Mouse (Mus musculus) lung, postnatal 0 days (tissue): ENCODE measurements around the gene Il15. TPM values are rescaled to one million over a fixed set of nuclear protein-coding genes. Genes with fewer than 3 reads are reported as not detected.
A peak's percentile ranks its signal among the peaks of the same experiment; 100 is the strongest.

Experiments
- ATAC-seq: fragments of 200-750 bp; cut with Nextera tagmentation; 2 replicates; pipeline ENCODE4 v1.8.0; 2017; ENCODE audit warnings: moderate library complexity
- DNase-seq: peaks from one replicate; pipeline ENCODE4 v3.0.0-alpha.2; 2016; ENCODE audit warnings: low spot score
- H3K27ac ChIP-seq: fragments of 300-500 bp; sonication (generic); 2 replicates; pipeline ENCODE4 v1.5.1; 2014; ENCODE audit warnings: antibody characterized with exemption, mild to moderate bottlenecking, low read length, mixed read lengths
- H3K27me3 ChIP-seq: fragments of 300-500 bp; sonication (generic); replicated peaks from 2 replicates; pipeline ENCODE4 v1.6.1; 2014; ENCODE audit warnings: low read length, mixed read lengths; ENCODE audit not compliant: insufficient read depth
- H3K36me3 ChIP-seq: fragments of 300-500 bp; sonication (generic); 2 replicates; pipeline ENCODE4 v1.6.1; 2014; ENCODE audit warnings: low read length, mixed read lengths; ENCODE audit not compliant: insufficient read depth
- H3K4me1 ChIP-seq: fragments of 300-500 bp; sonication (generic); 2 replicates; pipeline ENCODE4 v1.6.1; 2014; ENCODE audit warnings: antibody characterized with exemption, low read depth, low read length, mixed read lengths; ENCODE audit not compliant: insufficient read depth
- H3K4me2 ChIP-seq: fragments of 300-500 bp; sonication (generic); replicated peaks from 2 replicates; pipeline ENCODE4 v1.6.1; 2014; ENCODE audit warnings: low read depth, mild to moderate bottlenecking, low read length, moderate library complexity, mixed read lengths
- H3K4me3 ChIP-seq: fragments of 300-500 bp; sonication (generic); 2 replicates; pipeline ENCODE4 v1.5.1; 2014; ENCODE audit warnings: low read depth, low read length
- H3K9ac ChIP-seq: fragments of 300-500 bp; sonication (generic); replicated peaks from 2 replicates; pipeline ENCODE4 v1.6.1; 2014; ENCODE audit warnings: low read depth, mild to moderate bottlenecking
- H3K9me3 ChIP-seq: fragments of 300-500 bp; sonication (generic); 2 replicates; pipeline ENCODE4 v1.6.1; 2016; ENCODE audit warnings: low read length, mixed read lengths
- CTCF ChIP-seq: IDR thresholded peaks from 2 replicates; pipeline ENCODE4 v1.5.1; 2016; ENCODE audit warnings: antibody characterized with exemption, mild to moderate bottlenecking
- EP300 ChIP-seq: IDR thresholded peaks from 2 replicates; pipeline ENCODE4 v1.6.1; 2016; ENCODE audit warnings: antibody characterized with exemption, mild to moderate bottlenecking, control low read depth
- WGBS: fragments of 180-500 bp; shearing (Covaris S2); extraction: QIAGEN DNeasy Blood & Tissue Kit; methylation state at CpG from one replicate; pipeline ENCODE4 v1.1.7; 2014; 5-methylcytosine and 5-hydroxymethylcytosine counted together
- polyA plus RNA-seq: library from polyadenylated mRNA; unstranded; fragments of >200 nt; fragmentation: Nextera tagmentation; extraction: Ambion mirVana; gene quantifications from 2 replicates; pipeline ENCODE4 v1.2.1, GENCODE M21; 2015

Il15 gene
- polyA plus RNA-seq, 1 experiment from 2014 or later: 12.4 TPM

DNA sequence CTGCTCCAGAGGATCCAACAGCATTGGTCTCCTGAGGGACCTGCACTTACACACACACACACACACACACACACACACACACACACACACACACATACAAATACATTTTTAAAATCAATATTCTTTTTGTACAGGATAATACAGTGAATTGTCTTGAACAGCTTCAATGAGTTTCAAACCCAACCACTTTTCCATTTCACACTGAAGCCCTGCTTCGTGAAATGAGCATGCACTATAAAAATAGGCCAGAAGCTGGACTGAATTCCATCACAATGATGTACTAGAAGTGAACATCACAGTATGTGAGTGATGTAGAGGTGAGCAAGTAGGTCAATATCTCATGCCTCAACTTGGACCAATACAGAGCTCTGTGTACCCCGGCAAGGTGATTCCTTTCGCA, 1.0 kb upstream of the Il15 start:
- Histone ChIP-seq H3K4me2 (no peak overlapping the region), H3K9ac (no peak overlapping the region), H3K36me3 (no peaks in the 10 kb centered on the region), H3K27me3 (no peaks in the 10 kb centered on the region), H3K9me3 (no peaks in the 10 kb centered on the region), H3K4me3 (no peak overlapping the region), H3K27ac (no peak overlapping the region), H3K4me1 (no peaks in the 10 kb centered on the region; the same call in 1 of the 2 replicates)
- 92% methylated on average over 3 of the region's 3 CpGs for WGBS
- ATAC-seq (no peak), DNase-seq (no peak)
- TF ChIP-seq EP300: no peak
- no peak for TF ChIP-seq CTCF

DNA sequence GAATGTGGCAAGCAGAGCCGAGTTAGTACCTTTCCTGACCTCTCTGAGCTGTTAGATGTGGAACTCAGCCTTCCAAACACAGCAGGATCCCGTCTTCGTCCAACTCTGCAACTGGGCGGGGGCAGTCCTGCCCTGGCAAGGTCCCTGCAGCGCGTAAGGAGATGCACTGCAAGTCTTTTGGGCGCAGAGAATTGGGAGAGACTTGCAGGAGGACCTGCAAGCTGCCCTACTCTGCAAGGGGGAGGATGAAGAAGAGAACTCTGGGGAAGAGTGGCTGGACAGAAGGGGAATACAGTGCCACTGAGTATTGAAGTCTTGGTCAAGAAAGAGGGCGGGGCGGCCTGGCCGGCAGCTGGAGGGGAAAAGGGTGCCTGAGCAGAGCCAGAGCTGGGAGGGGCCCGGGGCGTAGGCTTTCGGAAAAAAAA, 749 bp downstream of the Il15 start:
- H3K4me2 ChIP-seq: peak overlapping the region; percentile 72
- ATAC-seq (peak; percentile 70), DNase-seq (peak; percentile 78)
- H3K9me3 ChIP-seq: no peaks in the 10 kb centered on the region
- peak overlapping the region; percentile 88 for H3K27ac ChIP-seq
- H3K27me3 ChIP-seq: no peaks in the 10 kb centered on the region
- TF ChIP-seq CTCF (no peak), EP300 (no peak)
- peak overlapping the region; percentile 68 for H3K9ac ChIP-seq
- under 1% methylated on average over 13 of the region's 13 CpGs for WGBS
- peak overlapping the region; percentile 67 for H3K4me3 ChIP-seq
- no peaks in the 10 kb centered on the region; the same call in 1 of the 2 replicates for H3K4me1 ChIP-seq
- no peaks in the 10 kb centered on the region for H3K36me3 ChIP-seq

DNA sequence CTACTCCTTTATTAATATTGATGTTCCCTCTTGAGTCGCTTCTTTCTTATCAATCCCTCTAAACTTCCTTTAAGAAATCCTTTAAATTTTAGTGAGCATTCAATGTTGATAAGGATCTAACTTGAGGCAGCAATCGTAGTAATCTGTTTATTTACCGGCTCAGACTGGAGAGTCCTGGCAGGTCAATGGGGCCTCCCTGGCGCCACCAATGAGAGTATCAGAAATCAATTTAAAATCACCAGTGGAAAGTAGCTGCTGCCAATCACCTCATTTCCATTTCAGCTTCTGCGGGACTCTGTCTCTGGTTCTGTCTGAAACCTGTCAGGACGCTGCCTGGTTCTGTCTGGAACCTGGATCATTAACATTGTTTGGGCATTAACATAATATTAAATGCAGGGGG, 1.5 kb downstream of the Il15 start:
- no peak overlapping the region for H3K9ac ChIP-seq
- ATAC-seq: no peak
- no peaks in the 10 kb centered on the region for H3K9me3 ChIP-seq
- TF ChIP-seq CTCF (no peak), EP300 (no peak)
- no peaks in the 10 kb centered on the region; the same call in 1 of the 2 replicates for H3K4me1 ChIP-seq
- no peak overlapping the region for H3K27ac ChIP-seq
- DNase-seq: no peak
- H3K27me3 ChIP-seq: no peaks in the 10 kb centered on the region
- WGBS: 8% methylated on average over 6 of the region's 6 CpGs
- H3K4me2 ChIP-seq: peak overlapping the region; percentile 72
- H3K4me3 ChIP-seq: peak overlapping the region; percentile 67
- no peaks in the 10 kb centered on the region for H3K36me3 ChIP-seq

DNA sequence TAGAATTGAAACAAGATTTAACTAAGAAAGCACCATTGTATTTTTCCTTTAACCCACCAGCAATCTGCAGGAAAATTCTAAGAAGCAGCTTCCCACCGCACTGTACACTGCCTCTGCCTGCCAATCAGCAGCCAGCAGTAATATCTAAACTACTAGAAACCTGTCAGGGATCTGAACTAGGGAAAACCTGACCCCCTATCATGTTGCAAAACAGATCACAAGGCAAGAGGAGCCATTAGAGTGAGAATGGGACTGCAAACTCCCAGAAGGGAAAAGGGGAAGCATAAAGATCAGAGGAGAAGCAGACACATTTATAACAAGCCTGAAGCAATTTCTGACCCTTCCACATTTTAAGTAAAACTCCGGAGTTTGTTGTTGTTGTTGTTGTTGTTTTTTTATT, 2.0 kb downstream of the Il15 start:
- peak; percentile 26 for DNase-seq
- Histone ChIP-seq H3K4me1 (no peaks in the 10 kb centered on the region; the same call in 1 of the 2 replicates), H3K9ac (no peak overlapping the region), H3K4me3 (no peak overlapping the region), H3K27me3 (no peaks in the 10 kb centered on the region), H3K36me3 (no peaks in the 10 kb centered on the region), H3K27ac (no peak overlapping the region), H3K4me2 (peak overlapping the region; percentile 72; the same call in 1 of the 2 replicates), H3K9me3 (no peaks in the 10 kb centered on the region)
- TF ChIP-seq CTCF: no peak
- TF ChIP-seq EP300: no peak
- ATAC-seq: no peak
- 29% methylated on average over 2 of the region's 2 CpGs for WGBS

DNA sequence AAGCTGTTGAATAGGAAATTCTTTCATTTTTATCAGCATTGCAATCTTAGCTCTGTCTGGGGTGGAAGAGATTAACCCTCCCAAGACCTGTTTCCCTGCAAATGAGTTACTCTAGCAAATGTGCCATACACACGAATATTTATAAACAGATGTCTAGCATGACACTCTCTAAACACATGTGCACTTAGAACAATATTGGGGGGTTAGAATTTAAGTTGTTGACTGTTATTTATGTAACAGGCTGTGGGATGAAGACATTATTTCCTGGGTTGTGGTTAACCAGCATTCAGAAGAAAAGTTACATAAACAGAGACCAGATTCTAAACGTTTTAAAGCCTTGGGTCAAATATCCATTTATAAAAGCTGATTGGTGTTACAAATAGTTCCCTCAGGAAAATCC, 2.6 kb downstream of the Il15 start:
- H3K9me3 ChIP-seq: no peaks in the 10 kb centered on the region
- H3K27me3 ChIP-seq: no peaks in the 10 kb centered on the region
- H3K4me2 ChIP-seq: no peak overlapping the region
- WGBS: 5% methylated on average over 2 of the region's 2 CpGs
- TF ChIP-seq CTCF (no peak), EP300 (no peak)
- no peaks in the 10 kb centered on the region for H3K36me3 ChIP-seq
- DNase-seq: no peak
- no peaks in the 10 kb centered on the region; the same call in 1 of the 2 replicates for H3K4me1 ChIP-seq
- no peak overlapping the region for H3K9ac ChIP-seq
- no peak for ATAC-seq
- no peak overlapping the region for H3K4me3 ChIP-seq
- no peak overlapping the region for H3K27ac ChIP-seq

DNA sequence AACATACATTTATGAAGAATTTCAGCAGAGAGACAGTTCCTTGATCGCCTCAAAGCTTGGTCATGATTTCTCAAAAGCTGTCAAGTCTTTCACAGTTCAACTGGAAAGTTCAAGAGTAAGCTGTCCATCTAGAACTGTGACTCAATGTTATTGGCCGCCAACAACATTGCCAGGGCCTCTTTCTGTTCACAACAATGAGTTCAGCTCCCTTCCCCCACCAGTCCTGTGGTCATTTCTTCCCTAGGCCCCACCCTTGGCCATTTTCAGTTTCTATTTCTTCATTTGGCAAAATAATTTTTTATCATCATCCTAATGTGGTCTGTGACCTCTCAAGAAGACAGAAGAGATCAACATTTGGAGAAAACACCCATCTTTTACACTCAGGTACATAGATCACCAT, 4.5 kb downstream of the Il15 start:
- DNase-seq: no peak
- WGBS: 83% methylated on average over 2 of the region's 2 CpGs

DNA sequence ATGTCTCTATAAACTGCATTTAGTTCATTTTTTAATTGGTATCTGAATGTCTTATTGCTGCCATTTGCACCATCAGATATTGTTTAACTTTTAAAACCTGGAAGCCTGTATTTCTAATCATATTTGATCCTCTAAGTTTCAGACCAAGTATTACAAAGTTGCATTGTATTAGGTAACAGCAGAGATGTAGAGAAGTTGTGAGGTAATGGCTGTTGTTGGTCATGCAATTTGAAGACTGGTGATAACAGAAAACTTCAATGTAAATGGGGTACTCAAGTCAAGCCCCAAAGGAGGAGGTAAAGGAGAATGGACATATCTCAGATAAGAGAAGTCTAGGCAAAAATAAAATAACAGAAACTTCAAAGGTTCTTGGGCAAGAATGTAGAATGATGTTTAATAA, 11.8 kb downstream of the Il15 start:
- ATAC-seq: no peak
- Histone ChIP-seq H3K9ac (no peak overlapping the region), H3K27me3 (no peaks in the 10 kb centered on the region), H3K36me3 (no peaks in the 10 kb centered on the region), H3K4me2 (no peak overlapping the region), H3K4me3 (no peak overlapping the region), H3K27ac (no peak overlapping the region), H3K9me3 (no peaks in the 10 kb centered on the region), H3K4me1 (no peaks in the 10 kb centered on the region)
- no peak for DNase-seq
- TF ChIP-seq EP300: no peak

More for the DNA sequence above, 4.5 kb downstream of the Il15 start:
- no peak overlapping the region for H3K9ac ChIP-seq
- no peak for ATAC-seq
- H3K4me1 ChIP-seq: no peaks in the 10 kb centered on the region; the same call in 1 of the 2 replicates
- H3K36me3 ChIP-seq: no peaks in the 10 kb centered on the region
- H3K4me2 ChIP-seq: no peak overlapping the region
- TF ChIP-seq CTCF (no peak), EP300 (no peak)
- H3K4me3 ChIP-seq: no peak overlapping the region
- no peaks in the 10 kb centered on the region for H3K9me3 ChIP-seq
- H3K27ac ChIP-seq: no peak overlapping the region
- no peaks in the 10 kb centered on the region for H3K27me3 ChIP-seq
